Mouse (Mus musculus) limb, embryonic 14.5 days (tissue): ENCODE data around the gene Kcnab2. TPM values are rescaled to one million over a fixed set of nuclear protein-coding genes. Genes with fewer than 3 reads are reported as not detected.

Source experiments
- ATAC-seq: fragments of 200-750 bp; cut with Nextera tagmentation; 2 replicates; pipeline ENCODE4 v1.8.0; 2017; ENCODE audit warnings: low read depth, moderate number of reproducible peaks, moderate TSS enrichment; ENCODE audit not compliant: low FRiP score
- DNase-seq: peaks from one replicate; pipeline ENCODE4 v3.0.0-alpha.2; 2015; ENCODE audit warnings: low spot score
- H3K27ac ChIP-seq: fragments of 300-500 bp; sonication (generic); replicated peaks from 2 replicates; pipeline ENCODE4 v1.5.1; 2014; ENCODE audit warnings: low read depth, mild to moderate bottlenecking, low read length, moderate library complexity, mixed read lengths
- H3K27me3 ChIP-seq: fragments of 300-500 bp; sonication (generic); 2 replicates; pipeline ENCODE4 v1.6.1; 2014; ENCODE audit warnings: low read length, mixed read lengths; ENCODE audit not compliant: control insufficient read depth, insufficient read depth
- H3K36me3 ChIP-seq: fragments of 300-500 bp; sonication (generic); 2 replicates; pipeline ENCODE4 v1.6.1; 2014; ENCODE audit warnings: mild to moderate bottlenecking, low read length, moderate library complexity, mixed read lengths; ENCODE audit not compliant: control insufficient read depth, insufficient read depth
- H3K4me1 ChIP-seq: fragments of 300-500 bp; sonication (generic); 2 replicates; pipeline ENCODE4 v1.6.1; 2014; ENCODE audit warnings: antibody characterized with exemption, low read length, mixed read lengths; ENCODE audit not compliant: control insufficient read depth, insufficient read depth
- H3K4me2 ChIP-seq: fragments of 300-500 bp; sonication (generic); replicated peaks from 2 replicates; pipeline ENCODE4 v1.6.1; 2014; ENCODE audit warnings: low read depth, mild to moderate bottlenecking, low read length, moderate library complexity; ENCODE audit not compliant: severe bottlenecking
- H3K4me3 ChIP-seq: fragments of 300-500 bp; sonication (generic); replicated peaks from 2 replicates; pipeline ENCODE4 v1.5.1; 2014; ENCODE audit warnings: low read length
- H3K9ac ChIP-seq: fragments of 300-500 bp; sonication (generic); 2 replicates; pipeline ENCODE4 v1.6.1; 2014; ENCODE audit warnings: mild to moderate bottlenecking, low read depth, low read length, moderate library complexity; ENCODE audit not compliant: severe bottlenecking
- H3K9me3 ChIP-seq: fragments of 300-500 bp; sonication (generic); 2 replicates; pipeline ENCODE4 v1.6.1; 2016; ENCODE audit warnings: low read length; ENCODE audit not compliant: control insufficient read depth
- POLR2A ChIP-seq: fragments of 200-500 bp; IDR thresholded peaks from 2 replicates; pipeline ENCODE4 v1.8.0; 2012; ENCODE audit warnings: inconsistent platforms, mild to moderate bottlenecking, moderate library complexity, borderline replicate concordance; ENCODE audit not compliant: insufficient read depth, insufficient read length; ENCODE audit errors: extremely low read depth
- WGBS: fragments of 180-500 bp; shearing (Covaris S2); extraction: QIAGEN DNeasy Blood & Tissue Kit; methylation state at CpG from one replicate; pipeline ENCODE4 v1.1.7; 2014; 5-methylcytosine and 5-hydroxymethylcytosine counted together
- polyA plus RNA-seq, 2 experiments: library from polyadenylated mRNA; depleted of rRNA in 1 of 2; stranded (reverse) in 1 of 2; unstranded in 1 of 2; fragments of >200 nt; fragmentation: Nextera tagmentation in 1 of 2; extraction: Ambion mirVana in 1 of 2; gene quantifications; 2 replicates each; pipeline versions ENCODE4 v1.2.1 to v1.2.3; 2012 to 2014

The Kcnab2 gene
- polyA plus RNA-seq, 2 experiments = 4.6 to 7.2 TPM

GRCm38 (mm10) chr4:152494360-152494879 lies 16.7 kb upstream of the Kcnab2 start:
- no peak overlapping the region for H3K4me2 ChIP-seq
- no peaks in the 10 kb centered on the region for H3K4me1 ChIP-seq
- no peak overlapping the region for H3K4me3 ChIP-seq
- H3K9ac ChIP-seq = no peak overlapping the region
- WGBS = 30% methylated on average over 20 of the region's 20 CpGs
- H3K36me3 ChIP-seq = peaks cover 7% of the 10 kb centered on the region; the same call in 1 of the 2 replicates
- no peak for DNase-seq
- no peak overlapping the region for H3K27ac ChIP-seq
- no peak for TF ChIP-seq POLR2A
- no peaks in the 10 kb centered on the region for H3K27me3 ChIP-seq
- H3K9me3 ChIP-seq = no peaks in the 10 kb centered on the region
- no peak for ATAC-seq

DNA sequence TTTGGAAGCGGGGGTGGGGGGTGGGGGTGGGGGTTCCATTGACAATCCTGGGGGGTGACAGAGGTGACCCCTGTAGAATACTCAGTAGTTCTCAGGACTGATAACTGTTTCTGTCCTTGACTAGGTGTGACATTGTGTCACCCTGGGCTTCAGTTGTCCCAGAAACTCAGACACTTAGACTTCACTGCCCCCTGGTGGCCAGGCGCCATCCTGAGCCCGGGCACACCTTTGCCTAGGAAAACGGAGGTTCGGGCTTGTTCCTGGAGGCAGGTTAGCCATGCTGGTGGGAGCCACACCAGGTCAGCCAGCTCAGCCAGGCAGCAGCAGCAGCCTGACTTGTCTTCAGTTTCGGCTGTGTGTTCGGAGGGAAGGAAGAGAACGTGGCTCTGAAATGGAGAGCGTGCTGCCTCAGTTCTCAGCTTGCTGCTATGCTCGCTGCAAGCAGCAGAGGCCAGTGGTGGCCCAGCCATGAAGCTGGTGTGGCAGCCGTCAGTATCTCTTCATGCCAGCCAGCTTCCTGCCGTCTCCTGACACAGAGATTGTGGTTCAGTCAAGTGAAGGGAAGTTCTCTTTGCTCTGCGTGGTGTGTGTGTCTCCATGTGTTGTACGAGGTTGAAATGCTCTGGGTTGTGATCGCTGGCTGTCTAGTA lies 13.7 kb upstream of the Kcnab2 start:
- TF ChIP-seq POLR2A = no peak
- DNase-seq (no peak), ATAC-seq (no peak)
- no peaks in the 10 kb centered on the region for H3K27me3 ChIP-seq
- WGBS = 50% methylated on average over 15 of the region's 15 CpGs
- no peaks in the 10 kb centered on the region for H3K4me1 ChIP-seq
- H3K9ac ChIP-seq = no peak overlapping the region
- no peak overlapping the region for H3K27ac ChIP-seq
- H3K9me3 ChIP-seq = no peaks in the 10 kb centered on the region
- H3K36me3 ChIP-seq = no peaks in the 10 kb centered on the region
- H3K4me2 ChIP-seq = no peak overlapping the region
- no peak overlapping the region for H3K4me3 ChIP-seq

- WGBS = 84% methylated on average over 14 of the region's 14 CpGs
- H3K36me3 ChIP-seq = no peaks in the 10 kb centered on the region
- H3K4me3 ChIP-seq = no peak overlapping the region
- H3K27ac ChIP-seq = no peak overlapping the region
- H3K4me2 ChIP-seq = no peak overlapping the region
- H3K9ac ChIP-seq = no peak overlapping the region
- ATAC-seq (no peak), DNase-seq (no peak)
- H3K27me3 ChIP-seq = no peaks in the 10 kb centered on the region
- H3K9me3 ChIP-seq = no peaks in the 10 kb centered on the region
- no peak for TF ChIP-seq POLR2A
- H3K4me1 ChIP-seq = no peaks in the 10 kb centered on the region
These were observed 12.6 kb upstream of the Kcnab2 start for GRCm38 (mm10) chr4:152490311-152490710.

DNA sequence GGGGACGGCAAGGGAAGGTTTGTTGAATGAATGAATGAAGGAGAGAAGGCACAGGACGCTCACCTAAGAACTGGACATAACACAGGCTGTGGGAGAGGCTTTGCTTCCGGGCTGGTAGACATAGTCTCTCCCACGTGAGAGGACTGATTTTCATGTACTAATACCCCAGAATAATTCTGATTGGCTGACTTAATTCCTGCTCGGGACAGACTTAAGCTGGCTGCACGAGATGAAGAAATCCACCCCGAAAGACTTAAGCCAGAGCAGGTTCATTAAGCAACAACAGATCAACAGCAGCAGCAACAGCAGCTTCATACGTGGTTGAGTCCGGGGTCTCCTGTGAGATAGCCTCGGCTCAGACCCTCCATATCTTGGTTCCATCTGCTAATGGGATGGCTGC lies 10.4 kb upstream of the Kcnab2 start:
- Histone ChIP-seq H3K4me3 (no peak overlapping the region), H3K4me1 (no peaks in the 10 kb centered on the region), H3K27me3 (no peaks in the 10 kb centered on the region), H3K4me2 (no peak overlapping the region), H3K27ac (no peak overlapping the region), H3K36me3 (no peaks in the 10 kb centered on the region), H3K9me3 (no peaks in the 10 kb centered on the region), H3K9ac (no peak overlapping the region)
- TF ChIP-seq POLR2A = no peak
- 83% methylated on average over 10 of the region's 10 CpGs for WGBS
- DNase-seq (no peak), ATAC-seq (no peak)

- H3K4me2 ChIP-seq = no peak overlapping the region
- H3K27ac ChIP-seq = no peak overlapping the region
- H3K36me3 ChIP-seq = no peaks in the 10 kb centered on the region
- ATAC-seq = no peak
- H3K9me3 ChIP-seq = no peaks in the 10 kb centered on the region
- H3K27me3 ChIP-seq = peaks cover 7% of the 10 kb centered on the region
- no peak for TF ChIP-seq POLR2A
- no peak overlapping the region for H3K4me3 ChIP-seq
- no peak overlapping the region for H3K9ac ChIP-seq
- WGBS = 50% methylated on average over 8 of the region's 8 CpGs
- no peak for DNase-seq
- H3K4me1 ChIP-seq = peaks cover 10% of the 10 kb centered on the region
These were observed 2.8 kb upstream of the Kcnab2 start for GRCm38 (mm10) chr4:152480426-152480825.
